Mouse (Mus musculus): ENCODE data around the gene Sgo2b.

DNA sequence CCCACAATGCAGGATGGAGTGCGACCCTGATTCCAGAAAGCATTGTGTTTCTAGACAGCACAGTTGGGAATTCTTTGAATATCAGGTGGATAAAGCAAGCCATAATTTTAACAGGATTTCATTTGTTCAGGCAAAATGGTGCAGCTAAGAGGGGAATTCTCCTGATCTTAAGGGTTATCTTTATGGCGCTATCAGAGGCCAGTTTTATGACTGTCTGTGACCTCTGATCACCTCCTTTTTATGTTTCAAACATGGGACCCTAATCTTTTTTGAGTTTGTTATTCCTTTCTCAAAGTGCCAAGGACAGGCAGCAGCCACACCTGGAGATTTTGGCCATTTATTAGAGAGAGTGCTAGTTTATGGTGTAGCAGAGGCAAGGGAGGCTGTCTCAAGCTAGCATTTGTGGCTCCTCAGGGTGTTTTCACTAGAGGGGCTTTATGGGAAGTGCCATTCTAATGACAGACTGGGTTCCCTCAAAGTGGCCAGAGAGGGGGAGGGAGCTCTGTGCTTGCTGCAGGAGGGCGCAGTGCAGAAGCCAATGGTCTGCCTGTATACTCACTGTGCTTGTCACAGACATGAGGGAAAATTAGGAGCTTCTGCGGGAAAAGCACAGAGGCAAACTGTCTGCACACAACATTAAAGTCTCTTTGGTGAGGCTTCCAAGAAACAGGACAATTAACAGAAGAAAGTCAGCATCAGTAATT, 30.6 kb downstream of the Sgo2b start:
- no peak for TF ChIP-seq CTCF (IDR thresholded peaks at IDR 0.05)
- TF ChIP-seq EP300 (IDR thresholded peaks at IDR 0.05), result no peak
